Mouse (Mus musculus): Measurements from ENCODE around the gene Rab3a. TPM values are rescaled to one million over a fixed set of nuclear protein-coding genes. Genes with fewer than 3 reads are reported as not detected.

The Rab3a gene
- polyA plus RNA-seq, 1 experiment from 2014 or later: 2.7 TPM

DNA sequence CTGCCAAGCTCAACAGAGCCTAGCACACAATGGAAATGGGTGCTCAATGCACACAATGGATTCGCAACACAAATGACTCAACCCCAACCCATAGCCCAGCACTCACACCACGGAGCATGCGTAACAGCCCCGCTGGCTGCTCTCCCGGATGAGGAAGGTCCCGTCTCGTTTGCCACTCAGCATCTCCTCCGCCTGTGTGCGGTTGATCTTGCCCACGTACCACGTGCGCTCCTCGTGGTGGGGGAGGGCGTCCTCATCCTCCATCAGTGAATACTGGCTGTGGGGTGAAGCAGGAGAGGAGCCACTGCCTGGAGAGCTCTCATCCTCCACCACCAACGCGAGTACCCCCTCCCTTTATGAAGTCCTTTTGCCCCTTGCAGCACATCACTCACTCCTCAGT lies 14.5 kb downstream of the Rab3a start:
- Histone ChIP-seq H3K4me3 (replicated peaks) (no peak overlapping the region), H3K9me3 (replicated peaks) (no peaks in the 10 kb centered on the region), H3K4me1 (replicated peaks) (peaks cover 92% of the 10 kb centered on the region), H3K27me3 (no peaks in the 10 kb centered on the region), H3K9ac (no peak overlapping the region; the same call in 1 of the 2 replicates), H3K27ac (replicated peaks) (peak overlapping the region; percentile 48), H3K4me2 (peak overlapping the region; percentile 40; the same call in 1 of the 2 replicates), H3K36me3 (replicated peaks) (peaks cover 36% of the 10 kb centered on the region)
- no peak for ATAC-seq (ENCODE audit: insufficient read depth)
- WGBS (ENCODE audit: insufficient replicate concordance): 78% methylated on average over 16 of the region's 16 CpGs

DNA sequence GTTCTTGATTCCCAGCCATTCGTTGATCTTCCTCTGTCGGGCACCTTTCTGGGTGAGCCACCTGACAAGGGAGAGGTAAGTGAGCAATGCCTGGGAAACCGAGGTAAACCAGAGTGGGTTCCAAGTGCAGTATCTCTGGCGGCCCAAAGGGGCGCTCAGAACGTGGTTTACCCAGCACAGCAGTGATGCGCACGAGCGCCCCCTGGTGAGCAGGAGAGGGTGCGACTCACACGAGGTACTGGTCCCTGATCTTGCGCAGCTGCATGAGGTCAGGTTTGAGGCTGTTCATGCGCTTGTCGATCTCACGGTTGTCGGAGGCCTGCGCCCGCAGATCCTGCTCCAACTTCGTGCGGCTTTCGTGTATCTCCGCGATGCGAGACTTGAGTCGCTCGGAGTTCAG lies 14.9 kb downstream of the Rab3a start:
- WGBS (ENCODE audit: insufficient replicate concordance): under 1% methylated on average over 26 of the region's 26 CpGs
- no peaks in the 10 kb centered on the region for H3K27me3 ChIP-seq
- peak overlapping the region; percentile 3 for H3K27ac ChIP-seq (replicated peaks)
- ATAC-seq (ENCODE audit: insufficient read depth): peak; percentile 60
- no peak overlapping the region for H3K4me3 ChIP-seq (replicated peaks)
- peak overlapping the region; percentile 37; the same call in 1 of the 2 replicates for H3K9ac ChIP-seq
- peaks cover 92% of the 10 kb centered on the region for H3K4me1 ChIP-seq (replicated peaks)
- H3K4me2 ChIP-seq: peak overlapping the region; percentile 40
- no peaks in the 10 kb centered on the region for H3K9me3 ChIP-seq (replicated peaks)
- peaks cover 36% of the 10 kb centered on the region for H3K36me3 ChIP-seq (replicated peaks)

DNA sequence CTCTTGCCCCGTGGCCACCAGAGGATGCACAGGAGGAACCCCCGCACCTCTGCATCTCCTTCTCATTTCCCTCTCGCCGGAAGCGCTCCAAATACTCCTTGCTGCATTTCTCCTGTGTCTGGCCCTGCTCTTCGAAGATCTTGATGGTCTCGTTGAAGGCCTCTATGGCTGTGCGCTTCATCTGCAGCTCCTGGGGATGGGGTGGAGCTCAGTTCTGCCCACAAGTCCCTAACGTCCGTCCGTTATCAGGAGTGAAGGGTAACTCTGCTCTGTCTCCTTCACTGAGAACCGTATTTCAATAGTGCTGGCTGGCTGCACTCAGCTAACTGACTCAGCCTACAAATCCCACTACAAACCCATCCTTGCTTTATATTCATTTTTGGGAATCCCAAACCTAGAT lies 15.4 kb downstream of the Rab3a start:
- Histone ChIP-seq H3K9ac (peak overlapping the region; percentile 37), H3K36me3 (replicated peaks) (peaks cover 36% of the 10 kb centered on the region), H3K4me2 (peak overlapping the region; percentile 40), H3K9me3 (replicated peaks) (no peaks in the 10 kb centered on the region), H3K4me3 (replicated peaks) (no peak overlapping the region), H3K4me1 (replicated peaks) (peaks cover 92% of the 10 kb centered on the region), H3K27me3 (no peaks in the 10 kb centered on the region), H3K27ac (replicated peaks) (no peak overlapping the region; the same call in none of the 2 replicates)
- 28% methylated on average over 12 of the region's 12 CpGs for WGBS (ENCODE audit: insufficient replicate concordance)
- peak; percentile 46 for ATAC-seq (ENCODE audit: insufficient read depth)

DNA sequence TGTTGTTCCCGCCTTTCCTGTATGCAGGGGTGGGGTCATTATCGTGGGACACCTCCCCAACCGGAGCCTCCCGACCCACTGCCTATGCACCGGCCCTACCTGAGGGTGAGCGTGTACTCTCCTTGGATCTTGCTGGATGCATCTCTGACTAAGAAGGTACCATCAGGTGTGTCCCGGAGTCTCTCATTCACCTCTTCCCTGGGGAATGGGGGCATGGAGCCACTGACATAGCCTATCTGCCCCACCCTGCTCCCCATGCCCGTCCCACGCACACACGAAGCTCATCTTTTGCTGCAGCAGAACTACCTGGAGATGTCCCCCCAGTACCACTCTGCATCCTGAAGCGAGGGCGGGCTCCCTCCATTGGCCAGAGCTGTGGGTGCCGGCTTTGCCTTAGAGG lies 16.3 kb downstream of the Rab3a start:
- Histone ChIP-seq H3K9me3 (replicated peaks) (no peaks in the 10 kb centered on the region), H3K27me3 (no peaks in the 10 kb centered on the region), H3K4me2 (no peak overlapping the region), H3K4me1 (replicated peaks) (peaks cover 92% of the 10 kb centered on the region), H3K9ac (no peak overlapping the region), H3K27ac (replicated peaks) (no peak overlapping the region), H3K4me3 (replicated peaks) (no peak overlapping the region), H3K36me3 (replicated peaks) (peaks cover 36% of the 10 kb centered on the region)
- no peak for ATAC-seq (ENCODE audit: insufficient read depth)
- 84% methylated on average over 13 of the region's 13 CpGs for WGBS (ENCODE audit: insufficient replicate concordance)

DNA sequence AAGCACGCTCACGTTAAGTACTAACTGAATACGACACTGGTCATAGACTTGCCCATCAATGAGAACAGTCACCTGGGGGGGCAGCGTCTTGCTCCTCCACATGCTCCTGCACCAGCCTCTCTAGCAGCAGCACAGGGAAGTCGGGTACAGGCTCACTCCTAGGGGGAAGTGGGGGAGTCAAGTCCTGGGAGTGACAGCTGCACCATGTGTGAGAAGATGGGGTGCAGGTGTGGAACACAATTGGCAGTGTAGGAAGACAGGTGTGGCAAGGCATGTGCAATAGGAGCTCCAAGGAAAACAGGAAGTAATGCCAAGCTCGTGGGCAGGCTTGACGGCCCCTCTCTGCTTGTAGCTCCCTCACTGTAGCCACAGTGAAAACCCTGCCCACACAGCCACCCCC lies 16.7 kb downstream of the Rab3a start:
- WGBS (ENCODE audit: insufficient replicate concordance): 69% methylated on average over 7 of the region's 7 CpGs
- no peaks in the 10 kb centered on the region for H3K9me3 ChIP-seq (replicated peaks)
- no peaks in the 10 kb centered on the region for H3K27me3 ChIP-seq
- no peak for ATAC-seq (ENCODE audit: insufficient read depth)
- H3K4me1 ChIP-seq (replicated peaks): peaks cover 92% of the 10 kb centered on the region
- peaks cover 36% of the 10 kb centered on the region for H3K36me3 ChIP-seq (replicated peaks)
- H3K4me2 ChIP-seq: no peak overlapping the region
- no peak overlapping the region for H3K4me3 ChIP-seq (replicated peaks)
- no peak overlapping the region for H3K27ac ChIP-seq (replicated peaks)
- H3K9ac ChIP-seq: no peak overlapping the region

DNA sequence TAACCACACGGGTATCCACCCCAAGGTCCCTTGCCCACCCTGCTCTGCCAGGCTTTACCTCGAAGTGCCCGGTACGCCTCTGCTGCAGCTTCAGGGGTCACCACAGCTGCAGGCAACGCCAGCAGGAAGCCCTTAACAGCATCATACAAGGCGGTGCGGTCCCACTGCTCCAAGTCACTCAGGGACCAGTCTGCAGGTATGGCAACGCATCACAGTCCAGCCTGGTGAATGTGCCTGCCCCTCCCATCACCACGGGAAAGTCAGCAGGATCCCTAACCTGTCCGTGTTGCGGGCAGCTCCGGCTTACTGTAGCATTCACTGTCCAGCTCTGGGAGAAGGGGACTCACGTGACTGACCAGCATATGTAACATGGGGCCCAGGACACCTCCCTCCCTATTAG lies 17.6 kb downstream of the Rab3a start:
- Histone ChIP-seq H3K27me3 (no peaks in the 10 kb centered on the region), H3K36me3 (replicated peaks) (peaks cover 36% of the 10 kb centered on the region), H3K9ac (no peak overlapping the region), H3K9me3 (replicated peaks) (no peaks in the 10 kb centered on the region), H3K4me1 (replicated peaks) (peaks cover 86% of the 10 kb centered on the region), H3K27ac (replicated peaks) (no peak overlapping the region), H3K4me2 (no peak overlapping the region), H3K4me3 (replicated peaks) (no peak overlapping the region)
- no peak for ATAC-seq (ENCODE audit: insufficient read depth)
- WGBS (ENCODE audit: insufficient replicate concordance): 82% methylated on average over 13 of the region's 13 CpGs

DNA sequence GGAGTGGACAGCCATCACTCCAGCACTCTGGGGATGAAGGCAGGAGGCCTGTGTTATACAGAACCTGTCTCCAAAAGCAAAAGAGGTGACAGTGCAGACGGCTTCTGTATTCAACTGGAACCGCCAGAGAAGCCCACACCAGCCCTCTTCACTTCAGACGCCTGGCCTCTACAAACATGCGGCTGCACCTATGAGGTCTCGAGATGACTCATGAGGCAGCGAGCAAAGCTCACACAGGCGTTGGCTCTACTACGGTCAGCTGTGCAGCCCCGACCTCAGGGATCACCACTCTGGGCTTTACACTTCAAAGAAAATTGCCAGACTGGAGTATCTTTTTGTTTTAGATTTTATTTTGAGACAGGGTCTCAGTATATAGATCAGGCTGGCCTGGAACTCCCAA lies 18.4 kb downstream of the Rab3a start:
- no peak overlapping the region for H3K27ac ChIP-seq (replicated peaks)
- no peak overlapping the region for H3K4me2 ChIP-seq
- no peak for ATAC-seq (ENCODE audit: insufficient read depth)
- 78% methylated on average over 9 of the region's 9 CpGs for WGBS (ENCODE audit: insufficient replicate concordance)
- no peaks in the 10 kb centered on the region for H3K27me3 ChIP-seq
- H3K9me3 ChIP-seq (replicated peaks): no peaks in the 10 kb centered on the region
- peaks cover 36% of the 10 kb centered on the region for H3K36me3 ChIP-seq (replicated peaks)
- H3K4me1 ChIP-seq (replicated peaks): peaks cover 84% of the 10 kb centered on the region
- H3K4me3 ChIP-seq (replicated peaks): no peak overlapping the region
- H3K9ac ChIP-seq: no peak overlapping the region

DNA sequence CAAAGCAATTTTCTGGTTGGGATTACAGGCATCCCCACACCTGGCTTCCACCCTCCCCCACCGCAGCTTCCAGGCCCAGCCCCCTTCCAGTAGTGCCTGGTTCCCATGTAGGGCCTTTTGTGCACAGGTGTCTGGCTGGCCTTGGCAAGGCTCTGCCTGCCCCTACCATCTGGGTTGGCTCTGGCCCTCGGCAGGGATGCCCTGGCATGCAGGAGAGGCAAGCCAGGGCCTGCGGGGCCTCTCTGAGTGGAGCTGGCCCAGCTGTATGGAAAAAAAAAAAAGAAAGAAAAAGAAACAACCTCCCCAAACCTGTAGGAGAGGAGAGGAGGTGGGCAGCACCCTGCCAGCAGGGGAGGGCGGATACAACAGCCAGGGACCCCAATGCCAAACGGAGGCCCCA lies 18.9 kb downstream of the Rab3a start:
- H3K4me3 ChIP-seq (replicated peaks): no peak overlapping the region
- 78% methylated on average over 5 of the region's 5 CpGs for WGBS (ENCODE audit: insufficient replicate concordance)

DNA sequence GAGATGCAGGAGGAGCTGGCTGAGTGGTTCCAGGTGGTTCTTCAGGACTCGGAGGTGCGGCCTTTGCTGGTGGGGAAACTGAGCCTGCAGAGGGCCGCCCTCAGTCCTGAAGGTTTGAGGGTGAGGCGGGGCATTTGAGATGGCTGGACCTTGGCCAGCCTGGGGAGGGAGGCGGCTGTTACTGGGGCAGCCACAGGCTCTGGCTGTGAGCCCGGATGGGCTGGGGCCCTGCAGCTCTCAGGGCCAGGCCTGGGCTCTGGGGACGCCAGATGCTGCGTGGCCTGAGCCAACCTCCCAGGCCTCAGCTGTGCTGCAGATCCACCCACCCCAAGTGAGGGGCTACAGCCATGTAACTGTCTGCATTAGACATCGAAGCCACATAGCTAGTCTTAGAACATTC lies 19.4 kb downstream of the Rab3a start:
- ATAC-seq (ENCODE audit: insufficient read depth): no peak
- H3K4me1 ChIP-seq (replicated peaks): peaks cover 84% of the 10 kb centered on the region
- H3K9ac ChIP-seq: no peak overlapping the region; the same call in 1 of the 2 replicates
- H3K36me3 ChIP-seq (replicated peaks): peaks cover 36% of the 10 kb centered on the region
- WGBS (ENCODE audit: insufficient replicate concordance): 64% methylated on average over 9 of the region's 9 CpGs
- no peak overlapping the region for H3K4me3 ChIP-seq (replicated peaks)
- H3K27me3 ChIP-seq: no peaks in the 10 kb centered on the region
- H3K27ac ChIP-seq (replicated peaks): 0 out of 2 replicates have a peak overlapping the region, but pooled peaks have one; percentile 29
- H3K4me2 ChIP-seq: no peak overlapping the region
- no peaks in the 10 kb centered on the region for H3K9me3 ChIP-seq (replicated peaks)

More for the DNA sequence above, 18.9 kb downstream of the Rab3a start:
- peaks cover 36% of the 10 kb centered on the region for H3K36me3 ChIP-seq (replicated peaks)
- no peak overlapping the region for H3K27ac ChIP-seq (replicated peaks)
- no peak overlapping the region for H3K9ac ChIP-seq
- no peaks in the 10 kb centered on the region for H3K27me3 ChIP-seq
- H3K4me2 ChIP-seq: no peak overlapping the region
- H3K9me3 ChIP-seq (replicated peaks): no peaks in the 10 kb centered on the region
- no peak for ATAC-seq (ENCODE audit: insufficient read depth)
- H3K4me1 ChIP-seq (replicated peaks): peaks cover 84% of the 10 kb centered on the region

DNA sequence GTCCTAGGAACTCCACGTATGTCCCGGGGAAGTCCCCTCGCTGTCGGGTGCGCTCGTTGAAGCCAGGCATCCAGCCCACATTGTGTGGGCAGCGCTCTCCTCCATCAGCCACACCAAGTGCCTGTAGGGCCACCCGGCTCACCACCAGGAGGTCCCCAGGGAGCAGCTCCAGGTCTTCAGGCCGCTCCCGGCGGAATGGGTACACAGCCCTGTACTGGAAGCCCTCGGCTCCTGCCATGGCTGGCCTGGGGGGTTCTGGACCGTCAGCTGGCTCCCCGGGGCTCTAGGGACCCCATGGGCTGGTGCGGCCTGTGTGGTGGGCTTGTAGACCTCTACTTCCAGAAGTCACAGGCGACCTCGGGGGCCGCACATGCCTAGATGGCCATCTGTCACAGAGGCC lies 20.3 kb downstream of the Rab3a start:
- Histone ChIP-seq H3K4me1 (replicated peaks) (peaks cover 74% of the 10 kb centered on the region), H3K9me3 (replicated peaks) (no peaks in the 10 kb centered on the region), H3K36me3 (replicated peaks) (peaks cover 42% of the 10 kb centered on the region), H3K27me3 (no peaks in the 10 kb centered on the region), H3K27ac (replicated peaks) (0 out of 2 replicates have a peak overlapping the region, but pooled peaks have one; percentile 29), H3K4me3 (replicated peaks) (no peak overlapping the region), H3K9ac (peak overlapping the region; percentile 89; the same call in 1 of the 2 replicates), H3K4me2 (no peak overlapping the region)
- ATAC-seq (ENCODE audit: insufficient read depth): no peak
- 90% methylated on average over 18 of the region's 18 CpGs for WGBS (ENCODE audit: insufficient replicate concordance)

DNA sequence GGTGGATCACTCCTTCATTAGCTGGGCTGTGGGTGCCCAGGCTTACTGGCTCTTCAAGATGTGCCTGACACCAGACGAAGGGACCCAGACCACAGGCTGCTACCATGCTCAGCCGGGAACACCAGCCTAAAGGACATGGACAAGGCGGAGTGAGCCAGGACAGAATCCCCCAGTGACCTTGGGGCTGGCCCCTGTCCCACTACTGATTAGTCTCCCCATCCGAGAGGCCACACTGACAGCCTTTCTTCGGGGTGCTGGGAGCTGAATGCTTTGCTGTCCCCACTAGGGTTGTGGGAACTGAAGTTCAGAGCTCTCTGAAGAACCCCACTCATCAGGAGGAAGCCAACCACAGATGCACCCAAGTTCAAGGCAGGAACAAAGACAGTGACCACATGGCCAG lies 20.7 kb downstream of the Rab3a start:
- no peak overlapping the region for H3K27ac ChIP-seq (replicated peaks)
- no peaks in the 10 kb centered on the region for H3K27me3 ChIP-seq
- H3K9me3 ChIP-seq (replicated peaks): no peaks in the 10 kb centered on the region
- peak overlapping the region; percentile 98 for H3K4me2 ChIP-seq
- H3K36me3 ChIP-seq (replicated peaks): peaks cover 47% of the 10 kb centered on the region
- 76% methylated on average over 5 of the region's 5 CpGs for WGBS (ENCODE audit: insufficient replicate concordance)
- ATAC-seq (ENCODE audit: insufficient read depth): no peak
- peaks cover 72% of the 10 kb centered on the region for H3K4me1 ChIP-seq (replicated peaks)
- H3K9ac ChIP-seq: peak overlapping the region; percentile 89
- no peak overlapping the region; the same call in 1 of the 2 replicates for H3K4me3 ChIP-seq (replicated peaks)

Measured in liver, embryonic 15.5 days (tissue).